Mouse (Mus musculus) small intestine, adult 2 months (tissue): Measurements from ENCODE around the gene Gfi1.

Experiments used
- CTCF ChIP-seq: fragments of 200-500 bp; IDR thresholded peaks from 2 replicates; pipeline ENCODE4 v1.5.1; 2012; ENCODE audit warnings: low read depth, mild to moderate bottlenecking, control low read depth, inconsistent platforms, low read length, moderate library complexity, mixed read lengths; ENCODE audit not compliant: insufficient replicate concordance, insufficient read length; ENCODE audit errors: extremely low read depth
- POLR2A ChIP-seq: fragments of 200-500 bp; IDR thresholded peaks from 2 replicates; pipeline ENCODE4 v1.6.1; 2012; ENCODE audit warnings: low read depth, mild to moderate bottlenecking, control low read depth, inconsistent platforms, low read length, moderate library complexity

DNA sequence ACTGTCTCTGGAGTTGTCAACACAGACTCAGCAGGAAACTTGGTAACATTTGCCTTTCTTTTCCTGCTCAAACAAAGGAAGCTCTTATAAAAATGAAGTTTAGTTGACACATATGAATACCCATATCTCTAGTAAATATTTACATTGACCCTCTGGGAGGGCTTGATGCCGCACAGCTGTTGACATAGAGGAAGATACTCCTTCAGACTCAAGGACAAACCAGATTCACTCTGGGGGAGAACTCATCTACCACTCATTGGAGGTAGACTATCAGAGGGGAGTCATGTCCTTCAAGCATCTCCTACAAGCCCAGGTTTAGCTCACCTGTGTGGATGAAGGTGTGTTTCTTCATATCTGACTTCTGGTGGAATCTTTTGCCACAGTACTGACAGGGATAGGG lies 6.0 kb downstream of the Gfi1 start:
- TF ChIP-seq POLR2A = no peak
- no peak for TF ChIP-seq CTCF
